12 mouse cellular contexts compared by ENCODE assay signal in genomic region chr1:135148996-135149395, GRCm38 (mm10). TPM values are rescaled to one million over a fixed set of nuclear protein-coding genes. Genes with fewer than 3 reads are reported as not detected.
DNase-seq lines count a peak whose midpoint lies in the region; ATAC-seq lines count a peak whose summit lies in the region.
"Had no signal": no experiment of that assay in that cellular context is flagged by ENCODE, and none has a peak within 500 bp of the region (broad histone marks: within the 10 kb centered on the region; RNA-seq: fewer than 3 reads in every experiment).

No protein-coding gene starts in this region.

- peaks cover 12% of the 10 kb centered on the region for H3K36me3 ChIP-seq in limb, embryonic 12.5 days
- peaks cover 20% of the 10 kb centered on the region for H3K36me3 ChIP-seq in limb, embryonic 10.5 days
- 0 out of 2 replicates have a peak, but pooled peaks cover 6% of the 10 kb centered on the region for H3K36me3 ChIP-seq in embryonic facial prominence, embryonic 15.5 days
- H3K36me3 ChIP-seq in hindbrain, embryonic 11.5 days (ENCODE audit: control insufficient read depth, insufficient read depth, low read length): no peaks in the 10 kb centered on the region
- H3K36me3 ChIP-seq in midbrain, embryonic 13.5 days: peaks cover 15% of the 10 kb centered on the region

- no peak for DNase-seq in limb, embryonic 10.5 days (ENCODE audit: low spot score)
- no peak for DNase-seq in hindbrain, embryonic 11.5 days (ENCODE audit: low spot score)
- DNase-seq in cerebellum, postnatal 36 days: no peak
- DNase-seq in kidney, adult 18-20 months: no peak
- no peak for DNase-seq in kidney, postnatal 36 days
- DNase-seq: gastrocnemius, adult 2 months; kidney, adult 2 months; lung, postnatal 10 days had no signal

- no peak overlapping the region for H3K4me3 ChIP-seq in limb, embryonic 12.5 days (replicated peaks)
- H3K4me3 ChIP-seq in limb, embryonic 10.5 days: no peak overlapping the region
- peak overlapping the region; percentile 93 for H3K4me3 ChIP-seq in embryonic facial prominence, embryonic 15.5 days (replicated peaks)
- no peak overlapping the region for H3K4me3 ChIP-seq in hindbrain, embryonic 11.5 days (ENCODE audit: low read depth, low read length)
- H3K4me3 ChIP-seq in midbrain, embryonic 13.5 days (replicated peaks): peak overlapping the region; percentile 94
- H3K4me3 ChIP-seq: heart, embryonic 12.5 days had no signal

- H3K9me3 ChIP-seq in limb, embryonic 12.5 days: no peaks in the 10 kb centered on the region
- no peaks in the 10 kb centered on the region for H3K9me3 ChIP-seq in limb, embryonic 10.5 days (replicated peaks)
- H3K9me3 ChIP-seq in embryonic facial prominence, embryonic 15.5 days (replicated peaks): no peaks in the 10 kb centered on the region
- no peaks in the 10 kb centered on the region for H3K9me3 ChIP-seq in hindbrain, embryonic 11.5 days (ENCODE audit: control insufficient read depth, low read length)
- no peaks in the 10 kb centered on the region for H3K9me3 ChIP-seq in midbrain, embryonic 13.5 days
- H3K9me3 ChIP-seq: heart, embryonic 12.5 days had no signal

- H3K4me1 ChIP-seq in limb, embryonic 12.5 days (replicated peaks): peaks cover 33% of the 10 kb centered on the region
- H3K4me1 ChIP-seq in limb, embryonic 10.5 days: peaks cover 38% of the 10 kb centered on the region
- H3K4me1 ChIP-seq in embryonic facial prominence, embryonic 15.5 days: peaks cover 43% of the 10 kb centered on the region
- H3K4me1 ChIP-seq in hindbrain, embryonic 11.5 days (replicated peaks; ENCODE audit: control insufficient read depth, insufficient read depth, low read length): peaks cover 7% of the 10 kb centered on the region
- peaks cover 56% of the 10 kb centered on the region for H3K4me1 ChIP-seq in midbrain, embryonic 13.5 days (replicated peaks)

- H3K27ac ChIP-seq in limb, embryonic 12.5 days: no peak overlapping the region
- no peak overlapping the region for H3K27ac ChIP-seq in limb, embryonic 10.5 days
- H3K27ac ChIP-seq in embryonic facial prominence, embryonic 15.5 days (replicated peaks): peak overlapping the region; percentile 91
- no peak overlapping the region for H3K27ac ChIP-seq in hindbrain, embryonic 11.5 days (ENCODE audit: low read depth, low read length)
- peak overlapping the region; percentile 96 for H3K27ac ChIP-seq in midbrain, embryonic 13.5 days

- no peak for ATAC-seq in limb, embryonic 12.5 days (ENCODE audit: insufficient number of reproducible peaks, insufficient read depth, low FRiP score, low TSS enrichment, low read depth)
- no peak for ATAC-seq in embryonic facial prominence, embryonic 15.5 days (ENCODE audit: insufficient number of reproducible peaks, low FRiP score, low TSS enrichment, low read depth)
- ATAC-seq in hindbrain, embryonic 11.5 days (ENCODE audit: low FRiP score): no peak
- no peak for ATAC-seq in midbrain, embryonic 13.5 days

- no peak overlapping the region for H3K9ac ChIP-seq in limb, embryonic 12.5 days (replicated peaks)
- no peak overlapping the region for H3K9ac ChIP-seq in embryonic facial prominence, embryonic 15.5 days
- no peak overlapping the region for H3K9ac ChIP-seq in hindbrain, embryonic 11.5 days (ENCODE audit: low read depth, low read length)
- H3K9ac ChIP-seq in midbrain, embryonic 13.5 days (replicated peaks): peak overlapping the region; percentile 94
- H3K9ac ChIP-seq: heart, embryonic 12.5 days had no signal

- H3K4me2 ChIP-seq in limb, embryonic 12.5 days: peak overlapping the region; percentile 83; the same call in 1 of the 2 replicates
- H3K4me2 ChIP-seq in embryonic facial prominence, embryonic 15.5 days (replicated peaks): peak overlapping the region; percentile 76
- H3K4me2 ChIP-seq in hindbrain, embryonic 11.5 days (replicated peaks; ENCODE audit: low read depth, low read length): peak overlapping the region; percentile 84; the same call in 1 of the 2 replicates
- H3K4me2 ChIP-seq in midbrain, embryonic 13.5 days (replicated peaks): peak overlapping the region; percentile 95

- peaks cover 10% of the 10 kb centered on the region for H3K27me3 ChIP-seq in limb, embryonic 12.5 days
- peaks cover 11% of the 10 kb centered on the region for H3K27me3 ChIP-seq in limb, embryonic 10.5 days (ENCODE audit: low read depth, poor library complexity, severe bottlenecking)
- no peaks in the 10 kb centered on the region; the same call in 1 of the 2 replicates for H3K27me3 ChIP-seq in embryonic facial prominence, embryonic 15.5 days
- H3K27me3 ChIP-seq in hindbrain, embryonic 11.5 days (ENCODE audit: control insufficient read depth, insufficient read depth, low read length): no peaks in the 10 kb centered on the region; the same call in 1 of the 2 replicates
- H3K27me3 ChIP-seq in midbrain, embryonic 13.5 days: no peaks in the 10 kb centered on the region

- WGBS in limb, embryonic 12.5 days: 66% methylated on average over 5 of the region's 5 CpGs
- 84% methylated on average over 5 of the region's 5 CpGs for WGBS in limb, embryonic 10.5 days
- WGBS in embryonic facial prominence, embryonic 15.5 days: 39% methylated on average over 5 of the region's 5 CpGs
- 71% methylated on average over 5 of the region's 5 CpGs for WGBS in hindbrain, embryonic 11.5 days
- WGBS in midbrain, embryonic 13.5 days: 46% methylated on average over 5 of the region's 5 CpGs

RNA-seq across cellular contexts. Expression of gene Arl8a, which starts 2.4 kb away (rescaled TPM):
- 51.8 and 57.7 TPM in 2 replicates for polyA plus RNA-seq in limb, embryonic 12.5 days (2016; fragmentation: Nextera tagmentation; extraction: Ambion mirVana)
- 32.7 and 42.2 TPM in 2 replicates for polyA plus RNA-seq in limb, embryonic 10.5 days (2016; fragmentation: Nextera tagmentation; extraction: Ambion mirVana)
- polyA plus RNA-seq in embryonic facial prominence, embryonic 15.5 days (2015; fragmentation: Nextera tagmentation; extraction: Ambion mirVana): 77.8 and 85.7 TPM in 2 replicates
- 84.5 and 84.6 TPM in 2 replicates for polyA plus RNA-seq in hindbrain, embryonic 11.5 days (2014; fragmentation: Nextera tagmentation; extraction: Ambion mirVana)
- polyA plus RNA-seq in midbrain, embryonic 13.5 days (2015; fragmentation: Nextera tagmentation; extraction: Ambion mirVana): 234 and 247 TPM in 2 replicates

RNA-seq across cellular contexts. Expression of gene Ptpn7, which starts 16.5 kb away (rescaled TPM):
- 1.1 and 1.5 TPM in 2 replicates for polyA plus RNA-seq in limb, embryonic 12.5 days (2016; fragmentation: Nextera tagmentation; extraction: Ambion mirVana)
- 1.4 and 1.9 TPM in 2 replicates for polyA plus RNA-seq in limb, embryonic 10.5 days (2016; fragmentation: Nextera tagmentation; extraction: Ambion mirVana)
- 2.6 and 2.8 TPM in 2 replicates for polyA plus RNA-seq in embryonic facial prominence, embryonic 15.5 days (2015; fragmentation: Nextera tagmentation; extraction: Ambion mirVana)
- 1.3 and 2.1 TPM in 2 replicates for polyA plus RNA-seq in hindbrain, embryonic 11.5 days (2014; fragmentation: Nextera tagmentation; extraction: Ambion mirVana)
- polyA plus RNA-seq in midbrain, embryonic 13.5 days (2015; fragmentation: Nextera tagmentation; extraction: Ambion mirVana): 0.46 and 0.51 TPM in 2 replicates

RNA-seq across cellular contexts. Expression of gene Gpr37l1, which starts 18.5 kb away (rescaled TPM):
- polyA plus RNA-seq in limb, embryonic 12.5 days (2016; fragmentation: Nextera tagmentation; extraction: Ambion mirVana): not detected in 2 replicates
- polyA plus RNA-seq in limb, embryonic 10.5 days (2016; fragmentation: Nextera tagmentation; extraction: Ambion mirVana): not detected in 2 replicates
- polyA plus RNA-seq in embryonic facial prominence, embryonic 15.5 days (2015; fragmentation: Nextera tagmentation; extraction: Ambion mirVana): 0.16 TPM in 1 of 2 replicates, not detected in the other
- polyA plus RNA-seq in hindbrain, embryonic 11.5 days (2014; fragmentation: Nextera tagmentation; extraction: Ambion mirVana): not detected in 2 replicates
- polyA plus RNA-seq in midbrain, embryonic 13.5 days (2015; fragmentation: Nextera tagmentation; extraction: Ambion mirVana): 0.13 and 0.17 TPM in 2 replicates
- polyA plus RNA-seq: heart, embryonic 12.5 days had no signal

RNA-seq across cellular contexts. Expression of gene Lgr6, which starts 43.9 kb away (rescaled TPM):
- polyA plus RNA-seq in limb, embryonic 12.5 days (2016; fragmentation: Nextera tagmentation; extraction: Ambion mirVana): 1.5 and 1.6 TPM in 2 replicates
- polyA plus RNA-seq in limb, embryonic 10.5 days (2016; fragmentation: Nextera tagmentation; extraction: Ambion mirVana): 0.56 and 0.75 TPM in 2 replicates
- 14.2 and 15.1 TPM in 2 replicates for polyA plus RNA-seq in embryonic facial prominence, embryonic 15.5 days (2015; fragmentation: Nextera tagmentation; extraction: Ambion mirVana)
- polyA plus RNA-seq in hindbrain, embryonic 11.5 days (2014; fragmentation: Nextera tagmentation; extraction: Ambion mirVana): 0.19 and 0.53 TPM in 2 replicates
- 0.35 and 0.44 TPM in 2 replicates for polyA plus RNA-seq in midbrain, embryonic 13.5 days (2015; fragmentation: Nextera tagmentation; extraction: Ambion mirVana)

Comparison
In these comparisons a context has a peak if more than half of its experiments do, and no peak if none do; other contexts are left out.
1. H3K27ac ChIP-seq: peak in embryonic facial prominence, embryonic 15.5 days (single experiment) and midbrain, embryonic 13.5 days (single experiment); none in limb, embryonic 12.5 days (single experiment), limb, embryonic 10.5 days (single experiment) and hindbrain, embryonic 11.5 days (single experiment).
2. H3K4me3 ChIP-seq: peak in embryonic facial prominence, embryonic 15.5 days (single experiment) and midbrain, embryonic 13.5 days (single experiment); none in limb, embryonic 12.5 days (single experiment), limb, embryonic 10.5 days (single experiment) and hindbrain, embryonic 11.5 days (single experiment).
3. Peak in every context shown above with its lines, with median percentiles within 50 percentile points of each other: H3K4me2 ChIP-seq.